Mouse (Mus musculus): ENCODE results near the gene Mucl3. TPM values are rescaled to one million over a fixed set of nuclear protein-coding genes. Genes with fewer than 3 reads are reported as not detected.

Gene Mucl3
- polyA plus RNA-seq, 1 experiment, result not detected

DNA sequence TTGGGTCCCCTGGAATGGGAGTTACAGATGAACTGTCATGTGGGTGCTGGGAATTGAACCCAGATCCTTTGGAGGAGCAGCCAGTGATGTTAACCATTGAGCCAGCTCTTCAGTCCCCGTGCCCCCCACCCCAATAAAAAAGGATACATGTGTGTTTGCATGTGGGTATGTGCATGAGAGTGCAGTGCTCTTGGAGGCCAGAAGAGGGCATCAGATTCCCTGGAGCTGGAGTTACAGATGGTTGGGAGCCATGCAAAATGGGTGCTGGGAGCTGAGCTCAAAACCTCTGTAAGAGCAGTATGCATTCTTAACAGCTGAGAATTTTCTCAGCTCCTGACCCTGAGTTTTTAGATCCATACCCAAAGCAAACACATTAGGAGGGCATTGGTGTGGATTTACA is 56.2 kb downstream of the Mucl3 start:
- no peak overlapping the region for H3K4me3 ChIP-seq (replicated peaks)
- no peaks in the 10 kb centered on the region for H3K36me3 ChIP-seq (ENCODE audit: control insufficient read depth)
- peaks cover 5% of the 10 kb centered on the region for H3K9me3 ChIP-seq (ENCODE audit: control insufficient read depth, low read length)
- no peak for TF ChIP-seq GATA1 (IDR thresholded peaks at IDR 0.05; ENCODE audit: low read length)
- TF ChIP-seq TAL1 (IDR thresholded peaks at IDR 0.05; ENCODE audit: low read length), result no peak
- no peaks in the 10 kb centered on the region for H3K27me3 ChIP-seq (ENCODE audit: control insufficient read depth)
- H3K4me1 ChIP-seq (ENCODE audit: control insufficient read depth), result no peaks in the 10 kb centered on the region

Other genes with a start within 250 kb of the Mucl3 start
- 0.09 TPM in 1 of 2 replicates, not detected in the other for gene H2-Q6, start 218.8 kb downstream of the Mucl3 start, polyA plus RNA-seq (2012)
- 0.03 and 0.13 TPM in 2 replicates for gene H2-Q7, start 204.5 kb downstream of the Mucl3 start, polyA plus RNA-seq (2012)
- gene H2-Q10, start 173.6 kb downstream of the Mucl3 start, polyA plus RNA-seq (2012), result 0.08 and 0.09 TPM in 2 replicates
- 0.05 TPM in 1 of 2 replicates, not detected in the other for gene Pou5f1, start 137.7 kb downstream of the Mucl3 start, polyA plus RNA-seq (2012)
- 29.1 and 33.5 TPM in 2 replicates for gene Tcf19, start 126.9 kb downstream of the Mucl3 start, polyA plus RNA-seq (2012)
- gene Cchcr1, start 126.6 kb downstream of the Mucl3 start, polyA plus RNA-seq (2012), result 4.7 and 4.9 TPM in 2 replicates
- gene Psors1c2, start 110.5 kb downstream of the Mucl3 start, polyA plus RNA-seq (2012), result 0.40 and 0.51 TPM in 2 replicates
- gene Cdsn, start 91.6 kb downstream of the Mucl3 start, polyA plus RNA-seq (2012), result 0.02 TPM in 1 of 2 replicates, not detected in the other
- not detected in 2 replicates for gene 2300002M23Rik, start 76.2 kb downstream of the Mucl3 start, polyA plus RNA-seq (2012)
- not detected in 2 replicates for gene Sfta2, start 42.1 kb downstream of the Mucl3 start, polyA plus RNA-seq (2012)
- gene Gm9573, start 17.1 kb downstream of the Mucl3 start, polyA plus RNA-seq (2012), result not detected in 2 replicates
- 1.9 and 2.6 TPM in 2 replicates for gene Vars2, start 23.9 kb upstream of the Mucl3 start, polyA plus RNA-seq (2012)
- 1.1 and 1.3 TPM in 2 replicates for gene Gtf2h4, start 30.0 kb upstream of the Mucl3 start, polyA plus RNA-seq (2012)
- gene Ddr1, start 60.9 kb upstream of the Mucl3 start, polyA plus RNA-seq (2012), result not detected in 2 replicates
- 14.0 and 14.8 TPM in 2 replicates for gene Ier3, start 178.0 kb upstream of the Mucl3 start, polyA plus RNA-seq (2012)
- gene Flot1, start 179.5 kb upstream of the Mucl3 start, polyA plus RNA-seq (2012), result 8.2 and 11.6 TPM in 2 replicates
- 56.9 and 99.3 TPM in 2 replicates for gene Tubb5, start 194.6 kb upstream of the Mucl3 start, polyA plus RNA-seq (2012)
- 0.91 and 1.1 TPM in 2 replicates for gene Mdc1, start 197.8 kb upstream of the Mucl3 start, polyA plus RNA-seq (2012)
- gene Nrm, start 217.6 kb upstream of the Mucl3 start, polyA plus RNA-seq (2012), result 1.7 and 2.8 TPM in 2 replicates
- gene Ppp1r18, start 221.9 kb upstream of the Mucl3 start, polyA plus RNA-seq (2012), result 0.31 and 0.37 TPM in 2 replicates
- gene Dhx16, start 236.1 kb upstream of the Mucl3 start, polyA plus RNA-seq (2012), result 5.0 and 5.2 TPM in 2 replicates